Mouse (Mus musculus): Measurements from ENCODE around the gene Bloc1s2. TPM values are rescaled to one million over a fixed set of nuclear protein-coding genes. Genes with fewer than 3 reads are reported as not detected.

Bloc1s2 gene
- polyA plus RNA-seq, 1 experiment = 44.4 TPM

- no peaks in the 10 kb centered on the region for H3K36me3 ChIP-seq (ENCODE audit: control insufficient read depth, insufficient read depth, low read length)
- DNase-seq = no peak
- no peaks in the 10 kb centered on the region for H3K4me1 ChIP-seq (replicated peaks; ENCODE audit: control insufficient read depth, insufficient read depth, low read length)
- 84% methylated on average over 1 of the region's 1 CpGs for WGBS
- no peak for TF ChIP-seq POLR2A (IDR thresholded peaks at IDR 0.05; ENCODE audit: control insufficient read depth, extremely low read depth, insufficient read depth, low read length, poor library complexity)
- TF ChIP-seq CTCF (IDR thresholded peaks at IDR 0.05; ENCODE audit: borderline replicate concordance, control insufficient read depth, extremely low read depth, insufficient read depth, low read length, poor library complexity) = no peak
- no peaks in the 10 kb centered on the region for H3K27me3 ChIP-seq (ENCODE audit: control insufficient read depth, insufficient read depth, low read length)
- H3K4me3 ChIP-seq (ENCODE audit: control insufficient read depth, insufficient read depth, low read length) = no peak overlapping the region
- H3K27ac ChIP-seq (ENCODE audit: control insufficient read depth, insufficient read depth, low read length) = no peak overlapping the region
Measured at GRCm38 (mm10) chr19:44180502-44180901, 34.3 kb upstream of the Bloc1s2 start.

- no peaks in the 10 kb centered on the region for H3K27me3 ChIP-seq (ENCODE audit: control insufficient read depth, insufficient read depth, low read length)
- no peaks in the 10 kb centered on the region for H3K4me1 ChIP-seq (replicated peaks; ENCODE audit: control insufficient read depth, insufficient read depth, low read length)
- H3K4me3 ChIP-seq (ENCODE audit: control insufficient read depth, insufficient read depth, low read length) = no peak overlapping the region
Measured at GRCm38 (mm10) chr19:44176741-44177140, 30.5 kb upstream of the Bloc1s2 start.

GRCm38 (mm10) chr19:44174835-44175234 is 28.6 kb upstream of the Bloc1s2 start:
- 66% methylated on average over 8 of the region's 8 CpGs for WGBS
- Histone ChIP-seq H3K36me3 (ENCODE audit: control insufficient read depth, insufficient read depth, low read length) (no peaks in the 10 kb centered on the region), H3K4me3 (ENCODE audit: control insufficient read depth, insufficient read depth, low read length) (no peak overlapping the region), H3K27me3 (ENCODE audit: control insufficient read depth, insufficient read depth, low read length) (no peaks in the 10 kb centered on the region), H3K27ac (ENCODE audit: control insufficient read depth, insufficient read depth, low read length) (no peak overlapping the region), H3K4me1 (replicated peaks; ENCODE audit: control insufficient read depth, insufficient read depth, low read length) (no peaks in the 10 kb centered on the region)
- DNase-seq = no peak
- no peak for TF ChIP-seq CTCF (IDR thresholded peaks at IDR 0.05; ENCODE audit: borderline replicate concordance, control insufficient read depth, extremely low read depth, insufficient read depth, low read length, poor library complexity)
- TF ChIP-seq POLR2A (IDR thresholded peaks at IDR 0.05; ENCODE audit: control insufficient read depth, extremely low read depth, insufficient read depth, low read length, poor library complexity) = no peak

More at GRCm38 (mm10) chr19:44176741-44177140, 30.5 kb upstream of the Bloc1s2 start:
- DNase-seq = no peak
- WGBS = 92% methylated on average over 3 of the region's 3 CpGs
- TF ChIP-seq POLR2A (IDR thresholded peaks at IDR 0.05; ENCODE audit: control insufficient read depth, extremely low read depth, insufficient read depth, low read length, poor library complexity) (no peak), CTCF (IDR thresholded peaks at IDR 0.05; ENCODE audit: borderline replicate concordance, control insufficient read depth, extremely low read depth, insufficient read depth, low read length, poor library complexity) (no peak)
- no peak overlapping the region for H3K27ac ChIP-seq (ENCODE audit: control insufficient read depth, insufficient read depth, low read length)
- no peaks in the 10 kb centered on the region for H3K36me3 ChIP-seq (ENCODE audit: control insufficient read depth, insufficient read depth, low read length)

DNA sequence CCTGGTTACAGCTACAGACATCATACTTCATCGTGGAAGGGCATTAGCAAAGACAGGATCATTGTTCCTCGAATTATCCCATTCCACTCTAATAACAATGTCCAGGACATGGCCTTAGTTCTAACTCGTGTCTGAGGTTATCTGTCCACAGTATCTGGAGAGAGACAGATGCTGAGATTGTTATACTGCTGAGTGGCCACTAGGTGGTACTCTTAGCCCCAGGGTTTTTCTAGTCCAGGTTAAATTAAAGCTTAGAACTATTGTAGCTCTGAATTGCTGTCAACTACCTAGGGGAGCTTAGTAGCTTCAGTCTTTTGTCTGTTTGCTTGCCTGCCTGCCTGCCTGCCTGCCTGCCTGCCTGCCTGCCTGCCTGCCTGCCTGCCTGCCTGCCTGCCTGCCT is 15.3 kb upstream of the Bloc1s2 start:
- Histone ChIP-seq H3K27ac (ENCODE audit: control insufficient read depth, insufficient read depth, low read length) (no peak overlapping the region), H3K27me3 (ENCODE audit: control insufficient read depth, insufficient read depth, low read length) (no peaks in the 10 kb centered on the region), H3K4me3 (ENCODE audit: control insufficient read depth, insufficient read depth, low read length) (no peak overlapping the region), H3K36me3 (ENCODE audit: control insufficient read depth, insufficient read depth, low read length) (no peaks in the 10 kb centered on the region), H3K4me1 (replicated peaks; ENCODE audit: control insufficient read depth, insufficient read depth, low read length) (no peaks in the 10 kb centered on the region)
- 4% methylated on average over 3 of the region's 3 CpGs for WGBS
- 0 out of 2 replicates have a peak, but pooled peaks have one; percentile 22 for TF ChIP-seq CTCF (IDR thresholded peaks at IDR 0.05; ENCODE audit: borderline replicate concordance, control insufficient read depth, extremely low read depth, insufficient read depth, low read length, poor library complexity)
- no peak for TF ChIP-seq POLR2A (IDR thresholded peaks at IDR 0.05; ENCODE audit: control insufficient read depth, extremely low read depth, insufficient read depth, low read length, poor library complexity)
- peak; percentile 9 for DNase-seq

GRCm38 (mm10) chr19:44159386-44159785 is 13.1 kb upstream of the Bloc1s2 start:
- TF ChIP-seq CTCF (IDR thresholded peaks at IDR 0.05; ENCODE audit: borderline replicate concordance, control insufficient read depth, extremely low read depth, insufficient read depth, low read length, poor library complexity) = no peak
- no peak for TF ChIP-seq POLR2A (IDR thresholded peaks at IDR 0.05; ENCODE audit: control insufficient read depth, extremely low read depth, insufficient read depth, low read length, poor library complexity)
- no peaks in the 10 kb centered on the region for H3K36me3 ChIP-seq (ENCODE audit: control insufficient read depth, insufficient read depth, low read length)
- no peaks in the 10 kb centered on the region for H3K27me3 ChIP-seq (ENCODE audit: control insufficient read depth, insufficient read depth, low read length)
- H3K4me1 ChIP-seq (replicated peaks; ENCODE audit: control insufficient read depth, insufficient read depth, low read length) = no peaks in the 10 kb centered on the region
- DNase-seq = no peak
- no peak overlapping the region for H3K4me3 ChIP-seq (ENCODE audit: control insufficient read depth, insufficient read depth, low read length)
- WGBS = 89% methylated on average over 3 of the region's 3 CpGs
- no peak overlapping the region for H3K27ac ChIP-seq (ENCODE audit: control insufficient read depth, insufficient read depth, low read length)

- DNase-seq = no peak
- no peaks in the 10 kb centered on the region for H3K27me3 ChIP-seq (ENCODE audit: control insufficient read depth, insufficient read depth, low read length)
- TF ChIP-seq CTCF (IDR thresholded peaks at IDR 0.05; ENCODE audit: borderline replicate concordance, control insufficient read depth, extremely low read depth, insufficient read depth, low read length, poor library complexity) (no peak), POLR2A (IDR thresholded peaks at IDR 0.05; ENCODE audit: control insufficient read depth, extremely low read depth, insufficient read depth, low read length, poor library complexity) (no peak)
- H3K4me3 ChIP-seq (ENCODE audit: control insufficient read depth, insufficient read depth, low read length) = no peak overlapping the region
- WGBS = 94% methylated on average over 10 of the region's 10 CpGs
- no peaks in the 10 kb centered on the region for H3K36me3 ChIP-seq (ENCODE audit: control insufficient read depth, insufficient read depth, low read length)
- no peak overlapping the region for H3K27ac ChIP-seq (ENCODE audit: control insufficient read depth, insufficient read depth, low read length)
- no peaks in the 10 kb centered on the region for H3K4me1 ChIP-seq (replicated peaks; ENCODE audit: control insufficient read depth, insufficient read depth, low read length)
Measured at GRCm38 (mm10) chr19:44157005-44157404, 10.8 kb upstream of the Bloc1s2 start.

DNA sequence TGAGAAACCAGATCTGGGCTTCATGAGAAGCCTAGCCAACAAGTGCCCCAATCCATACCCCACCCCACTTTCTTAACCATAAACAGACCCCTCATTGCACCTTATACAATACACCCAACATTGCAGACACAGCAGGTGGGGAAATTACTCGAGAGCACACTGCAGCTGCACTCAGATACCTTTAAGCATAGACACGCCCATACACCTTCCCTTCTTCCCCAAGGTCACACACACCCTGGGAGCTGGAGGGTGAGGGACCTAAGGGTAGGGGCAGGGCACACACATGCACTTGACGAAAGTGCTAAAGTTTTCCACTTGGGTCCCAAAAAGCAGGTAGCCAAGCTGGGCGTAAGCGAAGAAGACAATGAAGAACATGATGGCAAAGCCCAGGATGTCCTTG is 7.5 kb upstream of the Bloc1s2 start:
- Histone ChIP-seq H3K4me3 (ENCODE audit: control insufficient read depth, insufficient read depth, low read length) (no peak overlapping the region), H3K36me3 (ENCODE audit: control insufficient read depth, insufficient read depth, low read length) (no peaks in the 10 kb centered on the region), H3K4me1 (replicated peaks; ENCODE audit: control insufficient read depth, insufficient read depth, low read length) (no peaks in the 10 kb centered on the region), H3K27ac (ENCODE audit: control insufficient read depth, insufficient read depth, low read length) (no peak overlapping the region), H3K27me3 (ENCODE audit: control insufficient read depth, insufficient read depth, low read length) (no peaks in the 10 kb centered on the region)
- TF ChIP-seq POLR2A (IDR thresholded peaks at IDR 0.05; ENCODE audit: control insufficient read depth, extremely low read depth, insufficient read depth, low read length, poor library complexity) = no peak
- TF ChIP-seq CTCF (IDR thresholded peaks at IDR 0.05; ENCODE audit: borderline replicate concordance, control insufficient read depth, extremely low read depth, insufficient read depth, low read length, poor library complexity) = no peak
- DNase-seq = no peak
- WGBS = 93% methylated on average over 5 of the region's 5 CpGs
